Mouse (Mus musculus) stomach, embryonic 16.5 days (tissue): ENCODE data around the gene Mrm3. TPM values are rescaled to one million over a fixed set of nuclear protein-coding genes. Genes with fewer than 3 reads are reported as not detected.
A peak's percentile ranks its signal among the peaks of the same experiment; 100 is the strongest.
"Not testable (repeated sequence)": the region's sequence is repeated elsewhere in the genome, so short reads cannot be mapped to it uniquely, and the experiment has no call there.

Experiments
- ATAC-seq: fragments of 200-750 bp; cut with Nextera tagmentation; 2 replicates; pipeline ENCODE4 v1.8.0; 2017; ENCODE audit warnings: moderate number of reproducible peaks, moderate TSS enrichment; ENCODE audit not compliant: insufficient read depth, low FRiP score
- H3K27ac ChIP-seq: fragments of 300-500 bp; sonication (generic); 2 replicates; pipeline ENCODE4 v1.5.1; 2014; ENCODE audit warnings: low read length
- H3K27me3 ChIP-seq: fragments of 300-500 bp; sonication (generic); 2 replicates; pipeline ENCODE4 v1.6.1; 2014; ENCODE audit warnings: low read length, control low read depth, mixed read lengths; ENCODE audit not compliant: control insufficient read depth, insufficient read depth
- H3K36me3 ChIP-seq: fragments of 300-500 bp; sonication (generic); 2 replicates; pipeline ENCODE4 v1.6.1; 2014; ENCODE audit warnings: low read length; ENCODE audit not compliant: control insufficient read depth, insufficient read depth
- H3K4me1 ChIP-seq: fragments of 300-500 bp; sonication (generic); 2 replicates; pipeline ENCODE4 v1.6.1; 2014; ENCODE audit warnings: low read length, control low read depth, mixed read lengths; ENCODE audit not compliant: control insufficient read depth, insufficient read depth
- H3K4me2 ChIP-seq: fragments of 300-500 bp; sonication (generic); 2 replicates; pipeline ENCODE4 v1.6.1; 2014; ENCODE audit warnings: low read depth, low read length, mixed read lengths
- H3K4me3 ChIP-seq: fragments of 300-500 bp; sonication (generic); replicated peaks from 2 replicates; pipeline ENCODE4 v1.5.1; 2014; ENCODE audit warnings: mild to moderate bottlenecking, low read length
- H3K9ac ChIP-seq: fragments of 300-500 bp; sonication (generic); 2 replicates; pipeline ENCODE4 v1.6.1; 2014; ENCODE audit warnings: low read length
- H3K9me3 ChIP-seq: fragments of 300-500 bp; sonication (generic); replicated peaks from 2 replicates; pipeline ENCODE4 v1.6.1; 2016; ENCODE audit warnings: low read length, control low read depth; ENCODE audit not compliant: control insufficient read depth
- WGBS: fragments of 180-500 bp; shearing (Covaris S2); extraction: QIAGEN DNeasy Blood & Tissue Kit; methylation state at CpG from one replicate; pipeline ENCODE4 v1.1.7; 2014; 5-methylcytosine and 5-hydroxymethylcytosine counted together
- polyA plus RNA-seq: library from polyadenylated mRNA; unstranded; fragments of >200 nt; fragmentation: Nextera tagmentation; extraction: Ambion mirVana; gene quantifications from 2 replicates; pipeline ENCODE4 v1.2.1, GENCODE M21; 2015

Mrm3 gene
- polyA plus RNA-seq = 22.3 and 24.2 TPM in 2 replicates

GRCm38 (mm10) chr11:76242901-76243810, at the start of gene Mrm3, which contains the start of gene Glod4:
Gene Mrm3, plus strand, starts transcription at chr11:76243715.
Gene Glod4, minus strand, starts transcription at chr11:76243725.
- Histone ChIP-seq H3K27ac (peak within 1 kb of the TSS; percentile 53; the same call in 1 of the 2 replicates), H3K4me1 (peaks cover 13% of the 10 kb centered on the region), H3K27me3 (no peaks in the 10 kb centered on the region), H3K36me3 (0 out of 2 replicates have a peak, but pooled peaks cover 5% of the 10 kb centered on the region), H3K4me2 (peak within 1 kb of the TSS; percentile 92), H3K4me3 (peak within 1 kb of the TSS; percentile 74), H3K9me3 (no peaks in the 10 kb centered on the region), H3K9ac (peak within 1 kb of the TSS; percentile 87)
- under 1% methylated on average over 61 of the region's 61 CpGs for WGBS
- peak; percentile 93 for ATAC-seq

- Histone ChIP-seq H3K4me1 (peaks cover 11% of the 10 kb centered on the region; the same call in 1 of the 2 replicates), H3K36me3 (no peaks in the 10 kb centered on the region), H3K4me2 (peak overlapping the region; percentile 10), H3K4me3 (no peak overlapping the region; the same call in 1 of the 2 replicates), H3K27ac (peak overlapping the region; percentile 81), H3K9me3 (no peaks in the 10 kb centered on the region), H3K27me3 (no peaks in the 10 kb centered on the region), H3K9ac (peak overlapping the region; percentile 38)
- ATAC-seq = peak; percentile 90
- 46% methylated on average over 8 of the region's 8 CpGs for WGBS
Measured at GRCm38 (mm10) chr11:76196275-76196976, 47.1 kb upstream of the Mrm3 start.

GRCm38 (mm10) chr11:76196977-76197469, 46.5 kb upstream of the Mrm3 start:
- H3K4me3 ChIP-seq = no peak overlapping the region; the same call in 1 of the 2 replicates
- WGBS = 33% methylated on average over 8 of the region's 8 CpGs
- no peaks in the 10 kb centered on the region for H3K36me3 ChIP-seq
- H3K4me1 ChIP-seq = peaks cover 12% of the 10 kb centered on the region; the same call in 1 of the 2 replicates
- H3K4me2 ChIP-seq = peak overlapping the region; percentile 10
- no peaks in the 10 kb centered on the region for H3K27me3 ChIP-seq
- H3K9me3 ChIP-seq = no peaks in the 10 kb centered on the region
- peak overlapping the region; percentile 81 for H3K27ac ChIP-seq
- peak overlapping the region; percentile 38 for H3K9ac ChIP-seq
- peak; percentile 3; the same call in 1 of the 2 replicates for ATAC-seq

- peak overlapping the region; percentile 99 for H3K9ac ChIP-seq
- H3K36me3 ChIP-seq = no peaks in the 10 kb centered on the region
- H3K4me1 ChIP-seq = peaks cover 16% of the 10 kb centered on the region; the same call in 1 of the 2 replicates
- peak overlapping the region; percentile 92 for H3K4me3 ChIP-seq
- H3K27me3 ChIP-seq = no peaks in the 10 kb centered on the region
- H3K27ac ChIP-seq = peak overlapping the region; percentile 93
- peak; percentile 99 for ATAC-seq
- no peaks in the 10 kb centered on the region for H3K9me3 ChIP-seq
- H3K4me2 ChIP-seq = peak overlapping the region; percentile 61
- whole genome bisulfite sequencing = under 1% methylated on average over 78 of the region's 90 CpGs
Measured at GRCm38 (mm10) chr11:76201761-76202674, 41.5 kb upstream of the Mrm3 start.

- H3K27ac ChIP-seq = no peak overlapping the region
- no peak overlapping the region for H3K9ac ChIP-seq
- H3K4me1 ChIP-seq = peaks cover 10% of the 10 kb centered on the region; the same call in 1 of the 2 replicates
- 0 out of 2 replicates have a peak, but pooled peaks cover 10% of the 10 kb centered on the region for H3K36me3 ChIP-seq
- H3K4me3 ChIP-seq = no peak overlapping the region
- ATAC-seq = no peak
- H3K9me3 ChIP-seq = no peaks in the 10 kb centered on the region
- H3K27me3 ChIP-seq = no peaks in the 10 kb centered on the region
- H3K4me2 ChIP-seq = no peak overlapping the region
- 86% methylated on average over 5 of the region's 5 CpGs for WGBS
Measured at GRCm38 (mm10) chr11:76206793-76207192, 36.7 kb upstream of the Mrm3 start.

- Histone ChIP-seq H3K27ac (peak overlapping the region; percentile 70), H3K27me3 (no peaks in the 10 kb centered on the region), H3K4me1 (peaks cover 6% of the 10 kb centered on the region; the same call in 1 of the 2 replicates), H3K9me3 (no peaks in the 10 kb centered on the region), H3K9ac (no peak overlapping the region), H3K4me2 (no peak overlapping the region), H3K36me3 (peaks cover 22% of the 10 kb centered on the region; the same call in 1 of the 2 replicates), H3K4me3 (no peak overlapping the region)
- no peak for ATAC-seq
- 63% methylated on average over 13 of the region's 13 CpGs for WGBS
Measured at GRCm38 (mm10) chr11:76210228-76210985, 33.1 kb upstream of the Mrm3 start.

GRCm38 (mm10) chr11:76211595-76211994, 31.9 kb upstream of the Mrm3 start:
- WGBS = 96% methylated on average over 4 of the region's 6 CpGs
- not testable (repeated sequence) for H3K4me1 ChIP-seq, H3K4me3 ChIP-seq, H3K27me3 ChIP-seq, H3K9ac ChIP-seq, H3K27ac ChIP-seq, H3K4me2 ChIP-seq, H3K9me3 ChIP-seq, ATAC-seq
- peaks cover 22% of the 10 kb centered on the region; the same call in 1 of the 2 replicates for H3K36me3 ChIP-seq
